Mouse (Mus musculus) olfactory bulb, adult 2 months (tissue): ENCODE data around the gene Elk3.

Experiments
- CTCF ChIP-seq: fragments of 200-500 bp; IDR thresholded peaks from 2 replicates; pipeline ENCODE4 v1.5.1; 2012; ENCODE audit warnings: low read depth, mild to moderate bottlenecking, low read length, moderate library complexity; ENCODE audit not compliant: insufficient read depth
- POLR2A ChIP-seq: fragments of 200-500 bp; IDR thresholded peaks from 2 replicates; pipeline ENCODE4 v1.6.1; 2012; ENCODE audit warnings: mild to moderate bottlenecking, low read depth, low read length, moderate library complexity; ENCODE audit not compliant: insufficient read depth

GRCm38 (mm10) chr10:93310721-93311411 lies at the start of gene Elk3:
- no peak for TF ChIP-seq CTCF
- TF ChIP-seq POLR2A = no peak
